Mouse (Mus musculus) liver, adult 2 months (tissue): ENCODE measurements around the gene Rpl12. TPM values are rescaled to one million over a fixed set of nuclear protein-coding genes. Genes with fewer than 3 reads are reported as not detected.

ENCODE experiments used
- DNase-seq: peaks from one replicate; pipeline ENCODE4 v3.0.0-alpha.2; 2011; ENCODE audit warnings: low read depth, low spot score; ENCODE audit errors: extremely low read depth
- H3K27ac ChIP-seq: fragments of 200-500 bp; replicated peaks from 2 replicates; pipeline ENCODE4 v1.5.1; 2012; ENCODE audit warnings: low read depth, mild to moderate bottlenecking, control low read depth, inconsistent platforms, low read length; ENCODE audit not compliant: insufficient read depth
- H3K27me3 ChIP-seq: fragments of 200-500 bp; 2 replicates; pipeline ENCODE4 v1.6.1; 2012; ENCODE audit warnings: mild to moderate bottlenecking, moderate library complexity, low read length, inconsistent platforms; ENCODE audit not compliant: control insufficient read depth, insufficient read depth
- H3K36me3 ChIP-seq: fragments of 200-500 bp; 2 replicates; pipeline ENCODE4 v1.6.1; 2012; ENCODE audit warnings: low read length, inconsistent platforms; ENCODE audit not compliant: control insufficient read depth, insufficient read depth
- H3K4me1 ChIP-seq: fragments of 200-500 bp; 2 replicates; pipeline ENCODE4 v1.6.1; 2011; ENCODE audit warnings: low read length; ENCODE audit not compliant: control insufficient read depth, insufficient read depth
- H3K4me3 ChIP-seq: fragments of 200-500 bp; 2 replicates; pipeline ENCODE4 v1.5.1; 2011; ENCODE audit warnings: low read depth, mild to moderate bottlenecking, control low read depth, low read length, moderate library complexity; ENCODE audit not compliant: insufficient read depth
- H3K79me2 ChIP-seq: fragments of 200-500 bp; 2 replicates; pipeline ENCODE4 v1.6.1; 2012; ENCODE audit warnings: inconsistent platforms, mild to moderate bottlenecking, low read length, moderate library complexity; ENCODE audit not compliant: control insufficient read depth, insufficient read depth
- H3K9ac ChIP-seq: fragments of 200-500 bp; 2 replicates; pipeline ENCODE4 v1.6.1; 2012; ENCODE audit warnings: low read depth, mild to moderate bottlenecking, control low read depth, inconsistent platforms, low read length
- CTCF ChIP-seq: fragments of 200-500 bp; IDR thresholded peaks from 2 replicates; pipeline ENCODE4 v1.5.1; 2011; ENCODE audit warnings: low read depth, low read length, control low read depth
- POLR2A ChIP-seq: fragments of 200-500 bp; IDR thresholded peaks from 2 replicates; pipeline ENCODE4 v1.6.1; 2011; ENCODE audit warnings: low read length, control low read depth; ENCODE audit not compliant: insufficient read depth; ENCODE audit errors: extremely low read depth
- WGBS: fragments of 180-500 bp; shearing (Covaris S2); methylation state at CpG from one replicate; pipeline ENCODE4 v1.1.7; 2018; 5-methylcytosine and 5-hydroxymethylcytosine counted together
- polyA plus RNA-seq: library from polyadenylated mRNA; depleted of rRNA; stranded (reverse); fragments of >200 nt; gene quantifications from 2 replicates; pipeline ENCODE4 v1.2.3, GENCODE M21; 2012
- total RNA-seq: library from RNA; depleted of rRNA; stranded (reverse); fragments of >200 nt; gene quantifications from 2 replicates; pipeline ENCODE4 v1.2.3, GENCODE M21; 2014

The Rpl12 gene
- total and polyA plus RNA-seq, 2 experiments = 158 to 473 TPM

DNA sequence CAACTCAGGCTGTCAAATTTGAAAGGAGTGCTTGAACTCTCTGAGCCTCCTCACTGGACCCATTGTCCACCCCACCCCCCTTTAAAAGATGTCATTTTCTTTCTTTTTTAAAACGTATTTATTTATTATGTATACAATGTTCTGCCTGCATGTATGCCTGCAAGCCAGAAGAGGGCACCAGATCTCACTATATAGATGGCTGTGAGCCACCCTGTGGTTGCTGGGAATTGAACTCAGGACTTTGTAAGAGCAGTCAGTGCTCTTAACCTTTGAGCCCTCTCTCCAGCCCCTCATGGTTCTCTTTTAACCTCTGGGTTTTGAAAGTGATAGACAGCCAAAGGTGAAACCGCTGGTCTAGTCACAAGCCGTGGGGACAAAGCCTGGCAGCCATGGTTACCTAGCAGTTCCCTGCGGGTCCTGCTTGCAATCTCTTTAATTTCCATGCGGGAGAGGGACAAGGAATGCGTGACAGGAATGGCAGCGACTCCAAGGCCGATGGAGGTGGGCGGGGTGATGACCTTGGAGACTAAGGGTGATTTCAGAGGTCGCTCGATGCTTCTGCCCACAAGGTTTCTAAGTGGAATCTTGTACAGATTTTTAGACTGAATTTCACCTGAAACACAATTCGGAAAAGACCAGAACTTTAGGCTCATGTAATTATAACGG is 28.9 kb downstream of the Rpl12 start:
- Histone ChIP-seq H3K27me3 (no peaks in the 10 kb centered on the region), H3K36me3 (no peaks in the 10 kb centered on the region), H3K4me3 (no peak overlapping the region), H3K9ac (no peak overlapping the region), H3K27ac (no peak overlapping the region), H3K4me1 (no peaks in the 10 kb centered on the region), H3K79me2 (no peaks in the 10 kb centered on the region)
- peak; percentile 6 for DNase-seq
- TF ChIP-seq CTCF = no peak
- TF ChIP-seq POLR2A = no peak
- WGBS = 64% methylated on average over 13 of the region's 13 CpGs

DNA sequence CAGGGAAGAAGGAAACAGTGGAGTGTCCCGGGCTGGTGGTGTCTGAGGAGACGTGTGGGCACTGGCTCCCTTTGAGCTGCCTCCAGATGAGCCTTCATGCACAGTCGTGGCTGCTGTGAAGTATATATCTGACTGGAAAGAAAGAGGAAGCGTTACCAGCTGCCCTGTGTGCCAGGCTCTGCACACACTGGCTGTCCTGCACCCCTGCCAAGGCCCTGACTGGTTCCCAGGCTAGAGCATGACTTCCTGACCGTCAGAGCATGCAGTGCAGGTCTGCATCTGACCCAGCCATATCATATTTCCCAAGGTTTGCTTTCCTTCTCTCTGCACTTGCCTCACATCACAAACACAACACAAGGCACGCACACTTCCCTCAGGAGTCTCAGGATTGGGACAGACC is 30.8 kb downstream of the Rpl12 start:
- H3K36me3 ChIP-seq = no peaks in the 10 kb centered on the region
- no peak for DNase-seq
- H3K27ac ChIP-seq = no peak overlapping the region
- no peaks in the 10 kb centered on the region for H3K79me2 ChIP-seq
- no peak overlapping the region for H3K9ac ChIP-seq
- H3K27me3 ChIP-seq = no peaks in the 10 kb centered on the region
- whole genome bisulfite sequencing = 70% methylated on average over 6 of the region's 6 CpGs
- no peaks in the 10 kb centered on the region for H3K4me1 ChIP-seq
- TF ChIP-seq CTCF (no peak), POLR2A (no peak)
- no peak overlapping the region for H3K4me3 ChIP-seq

DNA sequence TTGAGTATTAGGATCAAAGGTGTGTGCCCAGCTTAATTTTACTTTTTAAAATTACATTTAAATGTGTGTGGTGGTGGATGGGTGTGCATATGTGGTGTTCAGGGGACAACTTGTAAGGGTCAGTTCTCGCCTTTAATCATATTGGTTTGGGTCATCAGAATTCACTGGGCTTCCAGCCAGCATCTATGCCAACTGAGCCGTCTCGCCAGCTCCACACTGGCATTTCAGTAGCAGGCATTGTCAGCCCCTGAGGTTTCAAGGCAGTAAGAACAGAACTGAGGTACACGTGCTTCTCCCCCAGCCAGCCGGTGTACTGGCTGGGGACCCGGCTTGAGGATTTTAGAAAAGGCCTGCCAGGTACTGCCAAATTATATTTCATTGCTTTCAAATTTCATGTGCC is 35.7 kb downstream of the Rpl12 start:
- no peak overlapping the region for H3K27ac ChIP-seq
- H3K4me3 ChIP-seq = no peak overlapping the region
- TF ChIP-seq CTCF = no peak
- TF ChIP-seq POLR2A = no peak
- no peaks in the 10 kb centered on the region for H3K27me3 ChIP-seq
- no peaks in the 10 kb centered on the region for H3K4me1 ChIP-seq
- H3K9ac ChIP-seq = no peak overlapping the region
- H3K36me3 ChIP-seq = no peaks in the 10 kb centered on the region
- WGBS = 74% methylated on average over 6 of the region's 6 CpGs
- no peaks in the 10 kb centered on the region for H3K79me2 ChIP-seq
- DNase-seq = no peak

- H3K4me3 ChIP-seq = no peak overlapping the region
- 79% methylated on average over 4 of the region's 4 CpGs for WGBS
- TF ChIP-seq CTCF (no peak), POLR2A (no peak)
- no peaks in the 10 kb centered on the region for H3K27me3 ChIP-seq
- no peaks in the 10 kb centered on the region for H3K36me3 ChIP-seq
- H3K27ac ChIP-seq = no peak overlapping the region
- no peaks in the 10 kb centered on the region for H3K79me2 ChIP-seq
- no peaks in the 10 kb centered on the region for H3K4me1 ChIP-seq
- no peak for DNase-seq
- H3K9ac ChIP-seq = no peak overlapping the region
Measured at GRCm38 (mm10) chr2:32997792-32998191, 36.4 kb downstream of the Rpl12 start.

DNA sequence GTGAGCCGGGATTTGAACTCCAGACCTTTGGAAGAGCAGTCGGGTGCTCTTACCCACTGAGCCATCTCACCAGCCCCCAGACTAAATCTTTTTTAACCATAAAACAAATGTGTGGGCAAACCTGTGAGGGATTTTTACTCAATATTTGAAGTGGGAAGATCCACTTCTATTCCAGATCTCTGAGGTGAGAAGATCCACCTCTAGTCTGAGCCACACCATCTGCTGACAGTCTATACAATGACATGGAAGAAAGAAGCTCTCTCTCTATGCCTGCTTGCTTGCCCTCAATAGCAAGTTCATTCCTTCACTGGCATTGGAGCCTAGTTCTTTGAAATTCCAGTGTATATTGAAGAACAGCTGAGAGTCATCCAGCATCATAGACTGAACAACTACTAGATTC is 38.4 kb downstream of the Rpl12 start:
- Histone ChIP-seq H3K27ac (no peak overlapping the region), H3K4me1 (no peaks in the 10 kb centered on the region), H3K79me2 (no peaks in the 10 kb centered on the region), H3K9ac (no peak overlapping the region), H3K36me3 (no peaks in the 10 kb centered on the region), H3K4me3 (no peak overlapping the region), H3K27me3 (no peaks in the 10 kb centered on the region)
- DNase-seq = no peak
- no peak for TF ChIP-seq CTCF
- no peak for TF ChIP-seq POLR2A
- WGBS = 84% methylated on average over 2 of the region's 2 CpGs

- Histone ChIP-seq H3K4me1 (no peaks in the 10 kb centered on the region), H3K27ac (no peak overlapping the region), H3K36me3 (no peaks in the 10 kb centered on the region), H3K79me2 (no peaks in the 10 kb centered on the region), H3K4me3 (no peak overlapping the region), H3K9ac (no peak overlapping the region), H3K27me3 (no peaks in the 10 kb centered on the region)
- 85% methylated on average over 7 of the region's 7 CpGs for WGBS
- no peak for DNase-seq
- TF ChIP-seq POLR2A = no peak
- TF ChIP-seq CTCF = no peak
Measured at GRCm38 (mm10) chr2:33002144-33002543, 40.8 kb downstream of the Rpl12 start.
